Mouse (Mus musculus): Measurements from ENCODE around the gene Itgax. TPM values are rescaled to one million over a fixed set of nuclear protein-coding genes. Genes with fewer than 3 reads are reported as not detected.
"Not testable (repeated sequence)": the region's sequence is repeated elsewhere in the genome, so short reads cannot be mapped to it uniquely, and the experiment has no call there.

Gene Itgax
- polyA plus RNA-seq, 1 experiment = not detected

DNA sequence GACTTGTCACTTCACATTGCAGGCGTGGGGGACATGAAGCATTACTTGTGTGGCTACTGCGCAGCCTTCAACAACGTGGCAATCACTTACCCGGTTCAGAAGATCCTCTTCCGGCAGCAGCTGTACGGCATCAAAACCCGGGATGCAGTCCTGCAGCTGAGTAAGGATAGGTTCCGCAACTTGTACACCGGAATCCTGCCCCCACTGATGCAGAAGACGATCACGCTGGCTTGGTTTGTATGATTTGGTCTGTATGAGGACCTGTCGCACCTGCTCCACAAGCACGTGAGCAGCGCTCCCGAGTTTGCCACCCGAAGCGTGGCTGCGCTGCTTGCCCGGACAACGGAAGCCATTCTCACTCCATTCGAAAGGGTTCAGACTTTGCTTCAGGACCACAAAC is 24.7 kb downstream of the Itgax start, which contains the start of gene Itgad:
Itgad (plus strand) TSS at position 301 of the 400 bp plus-strand sequence.
- H3K4me3 ChIP-seq (replicated peaks) = no peak within 1 kb of the TSS
- H3K27me3 ChIP-seq (ENCODE audit: control insufficient read depth) = no peaks in the 10 kb centered on the region
- H3K36me3 ChIP-seq (ENCODE audit: control insufficient read depth) = no peaks in the 10 kb centered on the region
- no peaks in the 10 kb centered on the region for H3K4me1 ChIP-seq (ENCODE audit: control insufficient read depth)
- H3K9me3 ChIP-seq (ENCODE audit: control insufficient read depth, low read length) = no peaks in the 10 kb centered on the region
- no peak for TF ChIP-seq GATA1 (IDR thresholded peaks at IDR 0.05; ENCODE audit: low read length)
- TF ChIP-seq TAL1 (IDR thresholded peaks at IDR 0.05; ENCODE audit: low read length) = no peak

DNA sequence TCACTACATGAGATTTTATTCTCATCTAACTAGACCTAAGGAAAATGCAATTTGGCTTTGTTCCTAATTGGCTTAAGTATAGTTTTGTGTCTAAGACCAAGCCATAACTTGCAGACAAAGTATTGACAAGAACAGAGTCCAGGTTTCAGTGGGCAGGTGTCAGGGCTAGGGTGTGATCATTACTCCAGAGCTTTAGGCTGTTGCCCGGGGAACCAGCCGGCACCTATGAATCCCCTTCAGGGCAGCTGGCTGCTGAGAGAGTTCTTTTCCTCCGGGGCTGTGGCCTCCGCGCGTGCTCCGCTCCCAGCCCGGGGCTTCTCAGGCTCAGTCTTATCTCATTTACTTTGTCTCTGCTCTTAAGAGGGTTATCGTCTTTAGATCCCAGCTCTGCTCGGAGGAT is 25.6 kb downstream of the Itgax start:
- no peak for TF ChIP-seq GATA1 (IDR thresholded peaks at IDR 0.05; ENCODE audit: low read length)
- TF ChIP-seq TAL1 (IDR thresholded peaks at IDR 0.05; ENCODE audit: low read length) = no peak
- H3K27me3 ChIP-seq (ENCODE audit: control insufficient read depth) = no peaks in the 10 kb centered on the region
- no peaks in the 10 kb centered on the region for H3K4me1 ChIP-seq (ENCODE audit: control insufficient read depth)
- no peak overlapping the region for H3K4me3 ChIP-seq (replicated peaks)
- H3K9me3 ChIP-seq (ENCODE audit: control insufficient read depth, low read length) = no peaks in the 10 kb centered on the region
- H3K36me3 ChIP-seq (ENCODE audit: control insufficient read depth) = no peaks in the 10 kb centered on the region

DNA sequence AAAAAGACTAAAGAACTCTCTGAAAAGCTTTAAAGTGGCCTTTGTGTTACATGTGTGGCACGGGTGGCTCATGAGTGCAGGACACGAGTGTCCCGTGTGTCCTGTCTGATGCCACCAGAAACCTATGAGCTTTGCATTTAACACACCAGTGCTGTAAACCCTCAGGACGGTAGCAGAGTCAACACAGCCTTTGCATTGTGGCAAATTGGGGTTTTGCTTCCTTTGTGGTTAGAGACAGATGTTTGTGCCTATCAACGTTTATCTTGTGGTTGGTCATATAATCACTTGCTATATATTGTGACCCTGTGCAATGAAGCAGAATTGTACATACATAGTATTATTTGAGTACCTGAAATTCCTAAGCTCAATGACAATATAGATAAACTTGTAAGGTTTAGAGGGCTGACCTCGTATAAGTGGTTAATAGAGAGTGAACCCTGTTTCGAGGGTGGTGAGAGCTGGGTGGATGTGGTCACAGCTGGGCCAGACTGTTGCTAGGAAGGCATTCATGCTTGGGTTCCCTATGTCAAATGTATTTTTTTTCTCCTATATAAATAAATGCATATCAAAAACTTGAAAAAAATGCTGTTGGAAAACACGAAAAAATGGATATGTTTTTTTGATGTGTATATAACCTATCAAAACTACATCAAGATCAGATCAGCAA is 29.5 kb downstream of the Itgax start:
- not testable (repeated sequence) for H3K27me3 ChIP-seq (ENCODE audit: control insufficient read depth); H3K9me3 ChIP-seq (ENCODE audit: control insufficient read depth, low read length); H3K4me1 ChIP-seq (ENCODE audit: control insufficient read depth); H3K36me3 ChIP-seq (ENCODE audit: control insufficient read depth); H3K4me3 ChIP-seq (replicated peaks)

DNA sequence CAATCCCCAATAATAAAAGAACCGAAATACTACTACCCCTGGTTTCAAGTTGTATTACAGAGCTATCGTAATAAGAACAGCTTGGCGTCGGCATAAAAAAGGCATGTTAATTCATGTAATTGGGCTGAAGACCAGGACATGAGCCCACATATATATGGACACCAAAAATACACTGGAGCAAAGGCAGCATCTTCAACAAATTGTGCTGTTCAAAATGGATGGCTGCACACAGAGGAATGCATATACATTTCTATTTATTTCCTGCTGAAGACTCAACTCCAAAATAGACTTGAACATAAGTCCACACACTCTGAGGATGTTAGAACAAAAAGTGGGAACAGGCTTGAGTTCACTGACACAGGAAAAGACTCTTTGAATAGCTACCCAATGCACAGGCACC is 34.7 kb downstream of the Itgax start:
- TF ChIP-seq GATA1 (IDR thresholded peaks at IDR 0.05; ENCODE audit: low read length) (no peak), TAL1 (IDR thresholded peaks at IDR 0.05; ENCODE audit: low read length) (no peak)
- no peaks in the 10 kb centered on the region for H3K9me3 ChIP-seq (ENCODE audit: control insufficient read depth, low read length)
- H3K36me3 ChIP-seq (ENCODE audit: control insufficient read depth) = no peaks in the 10 kb centered on the region
- no peaks in the 10 kb centered on the region for H3K27me3 ChIP-seq (ENCODE audit: control insufficient read depth)
- H3K4me3 ChIP-seq (replicated peaks) = no peak overlapping the region
- H3K4me1 ChIP-seq (ENCODE audit: control insufficient read depth) = no peaks in the 10 kb centered on the region

DNA sequence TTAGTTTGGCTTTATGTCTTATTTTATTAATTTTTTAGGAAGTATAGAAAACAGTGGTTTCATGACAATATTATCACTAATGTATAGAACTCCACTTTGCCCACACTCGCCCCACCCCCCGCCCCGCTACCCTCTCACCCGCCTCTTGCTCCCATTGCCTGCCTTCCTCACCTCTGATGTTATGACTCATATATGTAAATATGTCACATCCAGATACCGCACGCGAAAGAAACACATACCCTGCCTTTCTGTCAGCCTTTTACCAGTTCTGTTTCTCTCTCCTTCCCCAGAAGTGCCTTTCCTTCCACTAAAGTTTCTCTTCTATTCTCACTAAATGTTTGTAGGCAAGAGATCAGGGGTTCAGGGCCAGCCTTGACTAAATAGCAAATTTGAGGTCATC is 37.0 kb downstream of the Itgax start:
- Histone ChIP-seq H3K27me3 (ENCODE audit: control insufficient read depth) (no peaks in the 10 kb centered on the region), H3K4me1 (ENCODE audit: control insufficient read depth) (no peaks in the 10 kb centered on the region), H3K36me3 (ENCODE audit: control insufficient read depth) (no peaks in the 10 kb centered on the region), H3K9me3 (ENCODE audit: control insufficient read depth, low read length) (no peaks in the 10 kb centered on the region), H3K4me3 (replicated peaks) (no peak overlapping the region)
- TF ChIP-seq GATA1 (IDR thresholded peaks at IDR 0.05; ENCODE audit: low read length) = no peak
- TF ChIP-seq TAL1 (IDR thresholded peaks at IDR 0.05; ENCODE audit: low read length) = no peak

DNA sequence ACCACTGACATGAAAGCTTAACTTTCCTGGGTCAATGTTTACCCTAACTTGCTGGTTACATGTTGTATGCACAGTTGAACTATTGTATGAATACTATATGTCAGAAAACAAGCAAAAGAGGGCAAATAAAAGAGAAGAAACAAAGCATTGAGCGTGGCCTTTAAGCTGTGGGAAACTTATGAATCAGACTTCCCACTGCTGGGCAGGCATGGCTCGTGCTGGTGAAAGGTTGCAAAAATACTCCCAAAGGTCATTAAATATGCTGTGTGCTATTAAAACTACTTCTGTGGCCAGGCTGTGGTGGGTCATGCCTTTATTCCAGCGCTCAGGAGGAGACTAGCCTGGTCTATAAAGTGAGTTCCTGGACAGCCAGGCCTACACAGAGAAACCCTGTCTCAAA is 40.6 kb downstream of the Itgax start:
- Histone ChIP-seq H3K27me3 (ENCODE audit: control insufficient read depth) (no peaks in the 10 kb centered on the region), H3K4me3 (replicated peaks) (no peak overlapping the region), H3K36me3 (ENCODE audit: control insufficient read depth) (no peaks in the 10 kb centered on the region), H3K9me3 (ENCODE audit: control insufficient read depth, low read length) (no peaks in the 10 kb centered on the region), H3K4me1 (ENCODE audit: control insufficient read depth) (no peaks in the 10 kb centered on the region)
- no peak for TF ChIP-seq GATA1 (IDR thresholded peaks at IDR 0.05; ENCODE audit: low read length)
- TF ChIP-seq TAL1 (IDR thresholded peaks at IDR 0.05; ENCODE audit: low read length) = no peak

DNA sequence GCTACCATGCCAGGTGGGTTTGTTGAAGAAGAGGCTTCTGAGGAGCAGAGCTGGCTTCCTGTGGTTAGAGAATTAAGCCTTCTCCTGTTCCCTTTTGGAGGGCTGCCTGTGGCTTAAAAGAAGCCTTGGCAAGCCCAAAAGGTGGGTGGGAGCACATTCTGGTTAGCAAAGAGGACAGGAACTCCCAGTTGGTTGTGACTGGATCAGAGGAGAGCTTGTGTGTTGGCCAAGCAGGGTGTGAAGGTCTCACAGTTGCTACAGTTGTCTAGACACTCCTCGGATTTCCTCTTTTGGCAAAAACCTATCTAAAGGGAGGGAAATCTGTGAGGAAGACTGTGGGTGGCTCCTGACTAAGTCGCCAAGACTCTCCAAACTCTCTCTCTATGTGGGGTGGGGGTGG is 49.0 kb downstream of the Itgax start:
- Histone ChIP-seq H3K4me3 (replicated peaks) (no peak overlapping the region), H3K36me3 (ENCODE audit: control insufficient read depth) (no peaks in the 10 kb centered on the region), H3K4me1 (ENCODE audit: control insufficient read depth) (no peaks in the 10 kb centered on the region), H3K9me3 (ENCODE audit: control insufficient read depth, low read length) (no peaks in the 10 kb centered on the region), H3K27me3 (ENCODE audit: control insufficient read depth) (no peaks in the 10 kb centered on the region)
- TF ChIP-seq GATA1 (IDR thresholded peaks at IDR 0.05; ENCODE audit: low read length) (no peak), TAL1 (IDR thresholded peaks at IDR 0.05; ENCODE audit: low read length) (no peak)

DNA sequence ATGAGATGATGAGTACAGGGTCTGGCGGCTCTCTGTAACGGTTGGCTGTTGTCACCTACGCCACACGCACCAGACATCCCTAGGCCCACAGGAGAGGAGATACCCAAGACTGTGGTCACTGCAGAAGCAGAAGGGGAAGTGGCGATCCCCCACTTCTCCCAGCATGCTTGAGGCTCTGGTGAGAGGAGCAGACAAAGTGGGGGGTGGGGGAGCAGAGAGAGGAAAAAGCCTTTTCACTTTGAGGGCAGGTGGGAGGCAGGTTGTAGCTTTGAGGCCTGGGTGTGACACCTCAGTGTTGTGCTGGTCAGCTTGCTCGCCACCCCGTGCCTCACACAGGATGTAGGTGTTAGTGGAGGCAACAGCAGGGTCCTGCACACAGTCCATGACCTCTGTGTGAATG is 50.8 kb downstream of the Itgax start:
- no peaks in the 10 kb centered on the region for H3K9me3 ChIP-seq (ENCODE audit: control insufficient read depth, low read length)
- H3K27me3 ChIP-seq (ENCODE audit: control insufficient read depth) = no peaks in the 10 kb centered on the region
- H3K4me3 ChIP-seq (replicated peaks) = no peak overlapping the region
- no peaks in the 10 kb centered on the region for H3K36me3 ChIP-seq (ENCODE audit: control insufficient read depth)
- no peaks in the 10 kb centered on the region for H3K4me1 ChIP-seq (ENCODE audit: control insufficient read depth)
- TF ChIP-seq GATA1 (IDR thresholded peaks at IDR 0.05; ENCODE audit: low read length) = no peak

DNA sequence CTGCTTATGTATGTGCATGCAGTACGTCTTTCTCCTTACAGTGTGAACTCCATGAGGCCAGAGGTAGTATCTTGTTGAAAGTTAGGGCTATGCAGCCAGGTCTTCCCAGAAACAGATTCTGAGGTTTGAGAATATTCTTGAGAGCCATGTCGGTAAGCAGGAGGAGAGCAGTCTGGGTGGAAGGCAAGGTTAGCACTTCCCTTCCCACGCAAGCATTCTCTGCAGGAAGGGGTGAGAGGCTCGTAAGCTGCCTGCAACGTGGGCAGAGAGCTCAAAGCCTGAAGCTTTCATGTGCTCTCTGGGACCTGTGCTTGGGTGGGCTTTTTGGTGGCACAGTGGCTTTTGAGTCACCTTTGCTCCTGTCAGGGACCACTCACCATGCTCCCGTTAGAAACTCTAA is 51.2 kb downstream of the Itgax start:
- TF ChIP-seq GATA1 (IDR thresholded peaks at IDR 0.05; ENCODE audit: low read length) (no peak), TAL1 (IDR thresholded peaks at IDR 0.05; ENCODE audit: low read length) (no peak)
- Histone ChIP-seq H3K9me3 (ENCODE audit: control insufficient read depth, low read length) (no peaks in the 10 kb centered on the region), H3K27me3 (ENCODE audit: control insufficient read depth) (no peaks in the 10 kb centered on the region), H3K4me3 (replicated peaks) (no peak overlapping the region), H3K36me3 (ENCODE audit: control insufficient read depth) (no peaks in the 10 kb centered on the region), H3K4me1 (ENCODE audit: control insufficient read depth) (no peaks in the 10 kb centered on the region)

DNA sequence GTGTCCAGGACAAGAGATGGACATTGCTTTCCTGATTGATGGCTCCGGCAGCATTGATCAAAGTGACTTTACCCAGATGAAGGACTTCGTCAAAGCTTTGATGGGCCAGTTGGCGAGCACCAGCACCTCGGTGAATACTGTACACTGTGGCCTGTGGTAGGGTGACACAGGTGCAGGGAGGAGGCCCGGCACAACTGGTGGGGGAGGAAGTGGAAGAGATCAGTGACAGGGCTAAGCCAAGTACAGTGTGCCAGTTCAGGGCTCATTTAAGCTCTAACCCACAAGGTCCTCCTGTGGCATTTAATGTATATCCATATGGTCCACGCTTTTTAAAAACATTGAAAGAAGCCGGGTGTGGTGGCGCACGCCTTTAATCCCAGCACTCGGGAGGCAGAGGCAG is 52.3 kb downstream of the Itgax start:
- H3K27me3 ChIP-seq (ENCODE audit: control insufficient read depth) = no peaks in the 10 kb centered on the region
- no peaks in the 10 kb centered on the region for H3K9me3 ChIP-seq (ENCODE audit: control insufficient read depth, low read length)
- H3K36me3 ChIP-seq (ENCODE audit: control insufficient read depth) = no peaks in the 10 kb centered on the region
- no peaks in the 10 kb centered on the region for H3K4me1 ChIP-seq (ENCODE audit: control insufficient read depth)
- TF ChIP-seq GATA1 (IDR thresholded peaks at IDR 0.05; ENCODE audit: low read length) (no peak), TAL1 (IDR thresholded peaks at IDR 0.05; ENCODE audit: low read length) (no peak)
- H3K4me3 ChIP-seq (replicated peaks) = no peak overlapping the region

Other genes starting within 250 kb of the Itgax start
- gene Prss53, start 238.6 kb upstream of the Itgax start, polyA plus RNA-seq (2012) = 0.03 and 0.05 TPM in 2 replicates
- not detected in 2 replicates for gene Gm21974, start 234.1 kb upstream of the Itgax start, polyA plus RNA-seq (2012)
- 0.89 and 1.3 TPM in 2 replicates for gene Vkorc1, start 233.9 kb upstream of the Itgax start, polyA plus RNA-seq (2012)
- gene Bckdk, start 225.5 kb upstream of the Itgax start, polyA plus RNA-seq (2012) = 13.1 and 18.3 TPM in 2 replicates
- gene Kat8, start 217.0 kb upstream of the Itgax start, polyA plus RNA-seq (2012) = 0.44 and 0.49 TPM in 2 replicates
- gene Prss8, start 199.4 kb upstream of the Itgax start, polyA plus RNA-seq (2012) = 0.04 TPM in 1 of 2 replicates, not detected in the other
- gene Prss36, start 182.8 kb upstream of the Itgax start, polyA plus RNA-seq (2012) = 0.21 and 0.28 TPM in 2 replicates
- gene Fus, start 162.1 kb upstream of the Itgax start, polyA plus RNA-seq (2012) = 39.4 and 42.2 TPM in 2 replicates
- 0.19 and 0.25 TPM in 2 replicates for gene Pycard, start 135.7 kb upstream of the Itgax start, polyA plus RNA-seq (2012)
- 0.02 TPM in 1 of 2 replicates, not detected in the other for gene Trim72, start 125.6 kb upstream of the Itgax start, polyA plus RNA-seq (2012)
- gene Itgam, start 66.9 kb upstream of the Itgax start, polyA plus RNA-seq (2012) = 0.01 TPM in 2 replicates
- gene Gm49368, start 66.9 kb upstream of the Itgax start, polyA plus RNA-seq (2012) = not detected in 2 replicates
- not detected in 2 replicates for gene Itgad, start 24.8 kb downstream of the Itgax start, polyA plus RNA-seq (2012)
- 0.10 TPM in 1 of 2 replicates, not detected in the other for gene Cox6a2, start 76.8 kb downstream of the Itgax start, polyA plus RNA-seq (2012)
- 2.1 and 2.3 TPM in 2 replicates for gene Armc5, start 107.8 kb downstream of the Itgax start, polyA plus RNA-seq (2012)
- 0.03 and 0.12 TPM in 2 replicates for gene 9130023H24Rik, start 108.5 kb downstream of the Itgax start, polyA plus RNA-seq (2012)
- gene Tgfb1i1, start 117.3 kb downstream of the Itgax start, polyA plus RNA-seq (2012) = 0.27 and 0.30 TPM in 2 replicates
- 0.88 and 1.4 TPM in 2 replicates for gene Slc5a2, start 136.1 kb downstream of the Itgax start, polyA plus RNA-seq (2012)
- 7.3 and 9.0 TPM in 2 replicates for gene BC017158, start 168.6 kb downstream of the Itgax start, polyA plus RNA-seq (2012)

Measured in erythroblast, embryonic 14.5 days (primary cell).